Mouse (Mus musculus) E14TG2a.4 (cell line): ENCODE results near the gene Pum1.

Experiments
- H3K27me3 ChIP-seq: 2 replicates; pipeline ENCODE4 v1.6.1; 2014; ENCODE audit warnings: low read length, control low read depth; ENCODE audit not compliant: insufficient read depth
- H3K36me3 ChIP-seq: 2 replicates; pipeline ENCODE4 v1.6.1; 2014; ENCODE audit warnings: low read length, control low read depth; ENCODE audit not compliant: insufficient read depth
- H3K4me1 ChIP-seq: replicated peaks from 2 replicates; pipeline ENCODE4 v1.6.1; 2014; ENCODE audit warnings: low read depth, low read length, control low read depth
- H3K4me3 ChIP-seq: replicated peaks from 2 replicates; pipeline ENCODE4 v1.5.1; 2014; ENCODE audit warnings: mild to moderate bottlenecking, low read length
- H3K9me3 ChIP-seq: 2 replicates; pipeline ENCODE4 v1.6.1; 2014; ENCODE audit warnings: low read length, control low read depth
- CTCF ChIP-seq: conservative IDR thresholded peaks from 2 replicates; pipeline ENCODE4 v1.5.1; 2014; ENCODE audit warnings: low read length
- NANOG ChIP-seq: IDR thresholded peaks from 2 replicates; pipeline ENCODE4 v1.6.1; 2014; ENCODE audit warnings: borderline replicate concordance, low read length, mixed read lengths
- POU5F1 ChIP-seq: IDR thresholded peaks from 2 replicates; pipeline ENCODE4 v1.6.1; 2014; ENCODE audit warnings: low read length, borderline replicate concordance

The Pum1 gene

GRCm38 (mm10) chr4:130779037-130779436, 115.9 kb downstream of the Pum1 start:
- Histone ChIP-seq H3K4me1 (peaks cover 84% of the 10 kb centered on the region), H3K27me3 (no peaks in the 10 kb centered on the region)

GRCm38 (mm10) chr4:130782492-130782891, 119.4 kb downstream of the Pum1 start:
- Histone ChIP-seq H3K36me3 (peaks cover 63% of the 10 kb centered on the region), H3K4me1 (peaks cover 54% of the 10 kb centered on the region), H3K9me3 (no peaks in the 10 kb centered on the region), H3K27me3 (no peaks in the 10 kb centered on the region), H3K4me3 (no peak overlapping the region)
- TF ChIP-seq NANOG (no peak), CTCF (no peak), POU5F1 (no peak)

More at GRCm38 (mm10) chr4:130779037-130779436, 115.9 kb downstream of the Pum1 start:
- H3K36me3 ChIP-seq, result peaks cover 97% of the 10 kb centered on the region
- TF ChIP-seq POU5F1, result no peak
- TF ChIP-seq CTCF, result no peak
- no peak for TF ChIP-seq NANOG
- no peaks in the 10 kb centered on the region for H3K9me3 ChIP-seq
- H3K4me3 ChIP-seq, result no peak overlapping the region

GRCm38 (mm10) chr4:130784755-130785154, 121.6 kb downstream of the Pum1 start:
- no peaks in the 10 kb centered on the region for H3K27me3 ChIP-seq
- peaks cover 41% of the 10 kb centered on the region for H3K36me3 ChIP-seq
- no peaks in the 10 kb centered on the region for H3K9me3 ChIP-seq
- peaks cover 33% of the 10 kb centered on the region for H3K4me1 ChIP-seq
- H3K4me3 ChIP-seq, result no peak overlapping the region
- TF ChIP-seq CTCF (peak; percentile 59), POU5F1 (no peak)

- Histone ChIP-seq H3K4me3 (no peak overlapping the region), H3K4me1 (peaks cover 18% of the 10 kb centered on the region), H3K36me3 (peaks cover 14% of the 10 kb centered on the region), H3K27me3 (peaks cover 18% of the 10 kb centered on the region), H3K9me3 (no peaks in the 10 kb centered on the region)
- TF ChIP-seq CTCF, result no peak
- TF ChIP-seq POU5F1, result no peak
- TF ChIP-seq NANOG, result no peak
Measured at GRCm38 (mm10) chr4:130787530-130787929, 124.4 kb downstream of the Pum1 start.

GRCm38 (mm10) chr4:130790180-130790579, 127.1 kb downstream of the Pum1 start:
- TF ChIP-seq NANOG (no peak), CTCF (peak; percentile 74)
- no peak overlapping the region for H3K4me3 ChIP-seq
- peaks cover 42% of the 10 kb centered on the region for H3K27me3 ChIP-seq
- 0 out of 2 replicates have a peak, but pooled peaks cover 4% of the 10 kb centered on the region for H3K9me3 ChIP-seq
- H3K4me1 ChIP-seq, result peaks cover 19% of the 10 kb centered on the region
- no peaks in the 10 kb centered on the region for H3K36me3 ChIP-seq

- H3K4me3 ChIP-seq, result peak overlapping the region; percentile 83
- 0 out of 2 replicates have a peak, but pooled peaks cover 4% of the 10 kb centered on the region for H3K9me3 ChIP-seq
- no peak for TF ChIP-seq NANOG
- no peak for TF ChIP-seq POU5F1
- TF ChIP-seq CTCF, result no peak
- no peaks in the 10 kb centered on the region for H3K36me3 ChIP-seq
- H3K27me3 ChIP-seq, result peaks cover 59% of the 10 kb centered on the region
- H3K4me1 ChIP-seq, result peaks cover 17% of the 10 kb centered on the region
Measured at GRCm38 (mm10) chr4:130791811-130792375, 128.8 kb downstream of the Pum1 start.

- H3K27me3 ChIP-seq, result peaks cover 66% of the 10 kb centered on the region
- no peak for TF ChIP-seq POU5F1
- no peak for TF ChIP-seq NANOG
- no peak for TF ChIP-seq CTCF
- no peaks in the 10 kb centered on the region for H3K36me3 ChIP-seq
- H3K4me1 ChIP-seq, result peaks cover 17% of the 10 kb centered on the region
- H3K9me3 ChIP-seq, result 0 out of 2 replicates have a peak, but pooled peaks cover 4% of the 10 kb centered on the region
- H3K4me3 ChIP-seq, result peak within 1 kb of the TSS; percentile 83
Measured at GRCm38 (mm10) chr4:130792376-130793179, 129.5 kb downstream of the Pum1 start, which contains the start of gene Sdc3. Sdc3 (plus strand) TSS chr4:130792537.

- no peak for TF ChIP-seq CTCF
- TF ChIP-seq POU5F1, result no peak
- no peak for TF ChIP-seq NANOG
- Histone ChIP-seq H3K36me3 (no peaks in the 10 kb centered on the region), H3K4me3 (peak overlapping the region; percentile 83), H3K4me1 (peaks cover 17% of the 10 kb centered on the region), H3K9me3 (0 out of 2 replicates have a peak, but pooled peaks cover 4% of the 10 kb centered on the region), H3K27me3 (peaks cover 69% of the 10 kb centered on the region)
Measured at GRCm38 (mm10) chr4:130793180-130793501, 130.0 kb downstream of the Pum1 start.

GRCm38 (mm10) chr4:130794771-130795170, 131.7 kb downstream of the Pum1 start:
- Histone ChIP-seq H3K4me1 (peaks cover 17% of the 10 kb centered on the region), H3K9me3 (0 out of 2 replicates have a peak, but pooled peaks cover 4% of the 10 kb centered on the region)
- TF ChIP-seq NANOG, result no peak
- TF ChIP-seq CTCF, result no peak
- TF ChIP-seq POU5F1, result no peak

More at GRCm38 (mm10) chr4:130794771-130795170, 131.7 kb downstream of the Pum1 start:
- Histone ChIP-seq H3K27me3 (peaks cover 80% of the 10 kb centered on the region), H3K36me3 (no peaks in the 10 kb centered on the region), H3K4me3 (no peak overlapping the region)
